Mouse (Mus musculus): ENCODE data around the gene Ms4a13.
A peak's percentile ranks its signal among the peaks of the same experiment; 100 is the strongest.
"Not testable (repeated sequence)": the region's sequence is repeated elsewhere in the genome, so short reads cannot be mapped to it uniquely, and the experiment has no call there.

Ms4a13 gene

GRCm38 (mm10) chr19:11196546-11196945, at the start of gene Ms4a13:
TSS of gene Ms4a13 (minus strand) at chr19:11196737.
- DNase-seq (ENCODE audit: low spot score), result no peak

GRCm38 (mm10) chr19:11244230-11244629, 47.7 kb upstream of the Ms4a13 start:
- no peak for DNase-seq (ENCODE audit: low spot score)

GRCm38 (mm10) chr19:11242560-11242959, 46.0 kb upstream of the Ms4a13 start:
- no peak for DNase-seq (ENCODE audit: low spot score)

- DNase-seq (ENCODE audit: low spot score), result no peak
Observed at GRCm38 (mm10) chr19:11235820-11236219, 39.3 kb upstream of the Ms4a13 start.

- no peak for DNase-seq (ENCODE audit: low spot score)
Observed at GRCm38 (mm10) chr19:11234921-11235735, 38.6 kb upstream of the Ms4a13 start.

GRCm38 (mm10) chr19:11234244-11234643, 37.7 kb upstream of the Ms4a13 start:
- no peak for DNase-seq (ENCODE audit: low spot score)

GRCm38 (mm10) chr19:11232348-11232747, 35.8 kb upstream of the Ms4a13 start, which contains the start of gene Ms4a12:
TSS of gene Ms4a12 (minus strand) at chr19:11232448.
- no peak for DNase-seq (ENCODE audit: low spot score)

GRCm38 (mm10) chr19:11192552-11192951, 4.0 kb downstream of the Ms4a13 start:
- no peak for DNase-seq (ENCODE audit: low spot score)

GRCm38 (mm10) chr19:11184121-11184520, 12.4 kb downstream of the Ms4a13 start:
- DNase-seq (ENCODE audit: low spot score), result peak; percentile 53

GRCm38 (mm10) chr19:11177464-11177863, 19.1 kb downstream of the Ms4a13 start:
- no peak for DNase-seq (ENCODE audit: low spot score)

GRCm38 (mm10) chr19:11165172-11165571, 31.4 kb downstream of the Ms4a13 start, which contains the start of gene 1700025F22Rik:
TSS of gene 1700025F22Rik (minus strand) at chr19:11165320.
- peak; percentile 28 for DNase-seq (ENCODE audit: low spot score)

GRCm38 (mm10) chr19:11157890-11158289, 38.6 kb downstream of the Ms4a13 start:
- not testable (repeated sequence) for DNase-seq (ENCODE audit: low spot score)

GRCm38 (mm10) chr19:11135336-11135735, 61.2 kb downstream of the Ms4a13 start:
- DNase-seq (ENCODE audit: low spot score), result no peak

GRCm38 (mm10) chr19:11134852-11135251, 61.7 kb downstream of the Ms4a13 start:
- no peak for DNase-seq (ENCODE audit: low spot score)

- DNase-seq (ENCODE audit: low spot score), result not testable (repeated sequence)
Observed at GRCm38 (mm10) chr19:11130776-11131175, 65.8 kb downstream of the Ms4a13 start, which contains the start of gene 1700017D01Rik. TSS of gene 1700017D01Rik (minus strand) at chr19:11130876.

- DNase-seq (ENCODE audit: low spot score), result no peak
Observed at GRCm38 (mm10) chr19:11129702-11130101, 66.8 kb downstream of the Ms4a13 start.

GRCm38 (mm10) chr19:11121016-11121420, 75.5 kb downstream of the Ms4a13 start:
- peak; percentile 22 for DNase-seq (ENCODE audit: low spot score)

All from T-cell, adult 2 months (primary cell).